Mouse (Mus musculus) neural tube, embryonic 14.5 days (tissue): ENCODE data around the gene Hlx. TPM values are rescaled to one million over a fixed set of nuclear protein-coding genes. Genes with fewer than 3 reads are reported as not detected.

Source experiments
- ATAC-seq: fragments of 200-750 bp; cut with Nextera tagmentation; 2 replicates; pipeline ENCODE4 v1.8.0; 2017; ENCODE audit warnings: low read depth, mild to moderate bottlenecking, moderate TSS enrichment, moderate library complexity
- H3K27ac ChIP-seq: fragments of 300-500 bp; sonication (generic); 2 replicates; pipeline ENCODE4 v1.5.1; 2014; ENCODE audit warnings: low read depth, mild to moderate bottlenecking, control low read depth, low read length, moderate library complexity, mixed read lengths
- H3K27me3 ChIP-seq: fragments of 300-500 bp; sonication (generic); 2 replicates; pipeline ENCODE4 v1.6.1; 2014; ENCODE audit warnings: low read length; ENCODE audit not compliant: control insufficient read depth, insufficient read depth
- H3K36me3 ChIP-seq: fragments of 300-500 bp; sonication (generic); 2 replicates; pipeline ENCODE4 v1.6.1; 2014; ENCODE audit warnings: low read length, mixed read lengths; ENCODE audit not compliant: control insufficient read depth, insufficient read depth
- H3K4me1 ChIP-seq: fragments of 300-500 bp; sonication (generic); 2 replicates; pipeline ENCODE4 v1.6.1; 2014; ENCODE audit warnings: low read length; ENCODE audit not compliant: control insufficient read depth, insufficient read depth
- H3K4me2 ChIP-seq: fragments of 300-500 bp; sonication (generic); 2 replicates; pipeline ENCODE4 v1.6.1; 2014; ENCODE audit warnings: mild to moderate bottlenecking, low read depth, low read length, control low read depth
- H3K4me3 ChIP-seq: fragments of 300-500 bp; sonication (generic); 2 replicates; pipeline ENCODE4 v1.5.1; 2014; ENCODE audit warnings: low read depth, low read length, control low read depth, mixed read lengths
- H3K9ac ChIP-seq: fragments of 300-500 bp; sonication (generic); replicated peaks from 2 replicates; pipeline ENCODE4 v1.6.1; 2014; ENCODE audit warnings: low read depth, mild to moderate bottlenecking, control low read depth, low read length, mixed read lengths
- H3K9me3 ChIP-seq: fragments of 300-500 bp; sonication (generic); 2 replicates; pipeline ENCODE4 v1.6.1; 2016; ENCODE audit warnings: low read length; ENCODE audit not compliant: control insufficient read depth
- WGBS: fragments of 180-500 bp; shearing (Covaris S2); extraction: QIAGEN DNeasy Blood & Tissue Kit; methylation state at CpG from one replicate; pipeline ENCODE4 v1.1.7; 2014; 5-methylcytosine and 5-hydroxymethylcytosine counted together
- polyA plus RNA-seq: library from polyadenylated mRNA; unstranded; fragments of >200 nt; fragmentation: Nextera tagmentation; extraction: Ambion mirVana; gene quantifications from 2 replicates; pipeline ENCODE4 v1.2.1, GENCODE M21; 2014

Hlx gene
- polyA plus RNA-seq, 1 experiment from 2014 or later = 2.2 TPM

GRCm38 (mm10) chr1:184734991-184735920, 2.8 kb upstream of the Hlx start:
- no peak overlapping the region for H3K4me3 ChIP-seq
- no peaks in the 10 kb centered on the region for H3K9me3 ChIP-seq
- ATAC-seq = no peak
- no peak overlapping the region for H3K4me2 ChIP-seq
- H3K36me3 ChIP-seq = no peaks in the 10 kb centered on the region
- H3K9ac ChIP-seq = no peak overlapping the region
- H3K27ac ChIP-seq = no peak overlapping the region
- H3K4me1 ChIP-seq = 0 out of 2 replicates have a peak, but pooled peaks cover 3% of the 10 kb centered on the region
- WGBS = 3% methylated on average over 25 of the region's 25 CpGs
- peaks cover 42% of the 10 kb centered on the region for H3K27me3 ChIP-seq

GRCm38 (mm10) chr1:184734067-184734830, 1.8 kb upstream of the Hlx start:
- Histone ChIP-seq H3K4me1 (0 out of 2 replicates have a peak, but pooled peaks cover 3% of the 10 kb centered on the region), H3K27me3 (peaks cover 43% of the 10 kb centered on the region), H3K4me2 (no peak overlapping the region), H3K9ac (no peak overlapping the region), H3K36me3 (no peaks in the 10 kb centered on the region), H3K27ac (no peak overlapping the region), H3K9me3 (no peaks in the 10 kb centered on the region), H3K4me3 (no peak overlapping the region)
- under 1% methylated on average over 27 of the region's 27 CpGs for WGBS
- no peak for ATAC-seq

- H3K27ac ChIP-seq = no peak overlapping the region
- H3K9me3 ChIP-seq = no peaks in the 10 kb centered on the region
- 2% methylated on average over 28 of the region's 28 CpGs for WGBS
- 0 out of 2 replicates have a peak, but pooled peaks cover 3% of the 10 kb centered on the region for H3K4me1 ChIP-seq
- no peaks in the 10 kb centered on the region for H3K36me3 ChIP-seq
- H3K27me3 ChIP-seq = peaks cover 40% of the 10 kb centered on the region
- no peak overlapping the region for H3K9ac ChIP-seq
- ATAC-seq = no peak
- no peak overlapping the region for H3K4me3 ChIP-seq
- peak overlapping the region; percentile 51; the same call in 1 of the 2 replicates for H3K4me2 ChIP-seq
Observed at GRCm38 (mm10) chr1:184733300-184734066, 1.1 kb upstream of the Hlx start.

- ATAC-seq = peak; percentile 47; the same call in 1 of the 2 replicates
- Histone ChIP-seq H3K27ac (no peak overlapping the region), H3K27me3 (peaks cover 46% of the 10 kb centered on the region), H3K36me3 (no peaks in the 10 kb centered on the region), H3K9me3 (no peaks in the 10 kb centered on the region), H3K4me1 (0 out of 2 replicates have a peak, but pooled peaks cover 9% of the 10 kb centered on the region), H3K9ac (peak overlapping the region; percentile 44; the same call in 1 of the 2 replicates), H3K4me2 (peak overlapping the region; percentile 51), H3K4me3 (peak overlapping the region; percentile 33)
- WGBS = under 1% methylated on average over 68 of the region's 85 CpGs
Observed at GRCm38 (mm10) chr1:184731644-184732545, 524 bp downstream of the Hlx start.

- no peak overlapping the region for H3K9ac ChIP-seq
- no peaks in the 10 kb centered on the region for H3K36me3 ChIP-seq
- H3K4me1 ChIP-seq = 0 out of 2 replicates have a peak, but pooled peaks cover 9% of the 10 kb centered on the region
- H3K27me3 ChIP-seq = peaks cover 48% of the 10 kb centered on the region
- ATAC-seq = no peak
- peak overlapping the region; percentile 51 for H3K4me2 ChIP-seq
- no peaks in the 10 kb centered on the region for H3K9me3 ChIP-seq
- 1% methylated on average over 18 of the region's 18 CpGs for WGBS
- peak overlapping the region; percentile 33 for H3K4me3 ChIP-seq
- no peak overlapping the region for H3K27ac ChIP-seq
Observed at GRCm38 (mm10) chr1:184731091-184731640, 1.3 kb downstream of the Hlx start.

- H3K27me3 ChIP-seq = peaks cover 49% of the 10 kb centered on the region
Observed at GRCm38 (mm10) chr1:184730453-184731013, 1.9 kb downstream of the Hlx start.

GRCm38 (mm10) chr1:184729357-184730140, 2.9 kb downstream of the Hlx start:
- no peaks in the 10 kb centered on the region for H3K9me3 ChIP-seq
- no peaks in the 10 kb centered on the region for H3K36me3 ChIP-seq
- no peak overlapping the region for H3K27ac ChIP-seq
- no peak overlapping the region for H3K4me2 ChIP-seq
- H3K27me3 ChIP-seq = peaks cover 56% of the 10 kb centered on the region
- ATAC-seq = no peak
- no peak overlapping the region for H3K4me3 ChIP-seq
- WGBS = 1% methylated on average over 19 of the region's 19 CpGs
- 0 out of 2 replicates have a peak, but pooled peaks cover 9% of the 10 kb centered on the region for H3K4me1 ChIP-seq
- no peak overlapping the region for H3K9ac ChIP-seq

More at GRCm38 (mm10) chr1:184730453-184731013, 1.9 kb downstream of the Hlx start:
- H3K9ac ChIP-seq = no peak overlapping the region
- no peak overlapping the region for H3K27ac ChIP-seq
- H3K9me3 ChIP-seq = no peaks in the 10 kb centered on the region
- H3K4me1 ChIP-seq = 0 out of 2 replicates have a peak, but pooled peaks cover 9% of the 10 kb centered on the region
- no peak for ATAC-seq
- H3K36me3 ChIP-seq = no peaks in the 10 kb centered on the region
- WGBS = 2% methylated on average over 12 of the region's 12 CpGs
- H3K4me3 ChIP-seq = no peak overlapping the region
- no peak overlapping the region for H3K4me2 ChIP-seq
